Mouse (Mus musculus) megakaryocyte, embryonic 14.5 days (primary cell): ENCODE results near the gene Arhgap25. TPM values are rescaled to one million over a fixed set of nuclear protein-coding genes. Genes with fewer than 3 reads are reported as not detected.

Experiments used
- H3K27me3 ChIP-seq: replicated peaks from 2 replicates; pipeline ENCODE3; 2012; ENCODE audit warnings: inconsistent platforms
- H3K36me3 ChIP-seq: replicated peaks from 2 replicates; pipeline ENCODE3; 2012; ENCODE audit warnings: low read length, inconsistent platforms, mixed read lengths
- H3K4me1 ChIP-seq: 2 replicates; pipeline ENCODE4 v1.6.1; 2012; ENCODE audit warnings: inconsistent platforms
- H3K4me3 ChIP-seq: replicated peaks from 2 replicates; pipeline ENCODE3; 2012; ENCODE audit warnings: moderate library complexity, mild to moderate bottlenecking, inconsistent platforms
- H3K9me3 ChIP-seq: 2 replicates; pipeline ENCODE4 v1.6.1; 2012; ENCODE audit warnings: inconsistent platforms
- FLI1 ChIP-seq: IDR thresholded peaks from 2 replicates; pipeline ENCODE4 v1.6.1; 2012; ENCODE audit warnings: low read length, inconsistent platforms, mixed read lengths
- GATA1 ChIP-seq: IDR thresholded peaks from 3 replicates; pipeline ENCODE4 v1.6.1; 2012; ENCODE audit warnings: mixed read lengths, low read length, inconsistent platforms, borderline replicate concordance
- polyA plus RNA-seq: library from polyadenylated mRNA; stranded (reverse); fragments of >175 nt; gene quantifications from 2 replicates; pipeline ENCODE4 v1.2.3, GENCODE M21; 2012; ENCODE audit warnings: low replicate concordance; ENCODE audit not compliant: insufficient read depth

The Arhgap25 gene
- polyA plus RNA-seq, 1 experiment = 8.3 TPM

- Histone ChIP-seq H3K4me3 (no peak overlapping the region), H3K9me3 (0 out of 2 replicates have a peak, but pooled peaks cover 4% of the 10 kb centered on the region), H3K4me1 (peaks cover 46% of the 10 kb centered on the region), H3K27me3 (no peaks in the 10 kb centered on the region), H3K36me3 (peaks cover 4% of the 10 kb centered on the region)
- no peak for TF ChIP-seq GATA1
- TF ChIP-seq FLI1 = no peak
These were observed 22.1 kb downstream of the Arhgap25 start for GRCm38 (mm10) chr6:87510999-87511398.

- peaks cover 44% of the 10 kb centered on the region for H3K4me1 ChIP-seq
These were observed 23.3 kb downstream of the Arhgap25 start for GRCm38 (mm10) chr6:87509806-87510205.

GRCm38 (mm10) chr6:87504875-87505274 lies 28.2 kb downstream of the Arhgap25 start:
- TF ChIP-seq FLI1 (no peak), GATA1 (no peak)
- Histone ChIP-seq H3K4me1 (peaks cover 55% of the 10 kb centered on the region), H3K36me3 (peaks cover 2% of the 10 kb centered on the region), H3K4me3 (no peak overlapping the region), H3K9me3 (0 out of 2 replicates have a peak, but pooled peaks cover 3% of the 10 kb centered on the region), H3K27me3 (no peaks in the 10 kb centered on the region)

More at GRCm38 (mm10) chr6:87509806-87510205, 23.3 kb downstream of the Arhgap25 start:
- Histone ChIP-seq H3K27me3 (no peaks in the 10 kb centered on the region), H3K9me3 (0 out of 2 replicates have a peak, but pooled peaks cover 7% of the 10 kb centered on the region), H3K4me3 (no peak overlapping the region), H3K36me3 (peaks cover 6% of the 10 kb centered on the region)
- TF ChIP-seq GATA1 (no peak), FLI1 (no peak)

- peaks cover 2% of the 10 kb centered on the region for H3K36me3 ChIP-seq
- no peak overlapping the region for H3K4me3 ChIP-seq
- H3K9me3 ChIP-seq = 0 out of 2 replicates have a peak, but pooled peaks cover 3% of the 10 kb centered on the region
- H3K27me3 ChIP-seq = no peaks in the 10 kb centered on the region
- H3K4me1 ChIP-seq = peaks cover 64% of the 10 kb centered on the region
- no peak for TF ChIP-seq FLI1
- no peak for TF ChIP-seq GATA1
These were observed 29.1 kb downstream of the Arhgap25 start for GRCm38 (mm10) chr6:87503976-87504375.

- Histone ChIP-seq H3K27me3 (no peaks in the 10 kb centered on the region), H3K9me3 (0 out of 2 replicates have a peak, but pooled peaks cover 3% of the 10 kb centered on the region), H3K36me3 (peaks cover 4% of the 10 kb centered on the region), H3K4me3 (peak overlapping the region; percentile 85), H3K4me1 (peaks cover 68% of the 10 kb centered on the region)
- TF ChIP-seq FLI1 (no peak), GATA1 (no peak)
These were observed 29.5 kb downstream of the Arhgap25 start for GRCm38 (mm10) chr6:87503536-87503935.

- H3K4me1 ChIP-seq = peaks cover 74% of the 10 kb centered on the region
- no peaks in the 10 kb centered on the region for H3K27me3 ChIP-seq
- peaks cover 4% of the 10 kb centered on the region for H3K36me3 ChIP-seq
- H3K9me3 ChIP-seq = 0 out of 2 replicates have a peak, but pooled peaks cover 3% of the 10 kb centered on the region
- peak overlapping the region; percentile 85 for H3K4me3 ChIP-seq
- TF ChIP-seq FLI1 (no peak), GATA1 (no peak; the same call in 2 of the 3 replicates)
These were observed 30.2 kb downstream of the Arhgap25 start for GRCm38 (mm10) chr6:87502831-87503286.

GRCm38 (mm10) chr6:87502411-87502810 lies 30.6 kb downstream of the Arhgap25 start:
- TF ChIP-seq GATA1 = no peak
- no peak for TF ChIP-seq FLI1
- Histone ChIP-seq H3K36me3 (peaks cover 4% of the 10 kb centered on the region), H3K4me1 (peaks cover 79% of the 10 kb centered on the region), H3K9me3 (0 out of 2 replicates have a peak, but pooled peaks cover 3% of the 10 kb centered on the region), H3K4me3 (peak overlapping the region; percentile 85), H3K27me3 (no peaks in the 10 kb centered on the region)

- Histone ChIP-seq H3K9me3 (0 out of 2 replicates have a peak, but pooled peaks cover under 1% of the 10 kb centered on the region), H3K27me3 (no peaks in the 10 kb centered on the region), H3K4me3 (no peak overlapping the region), H3K4me1 (peaks cover 94% of the 10 kb centered on the region), H3K36me3 (peaks cover 2% of the 10 kb centered on the region)
- TF ChIP-seq GATA1 = no peak
- no peak for TF ChIP-seq FLI1
These were observed 32.4 kb downstream of the Arhgap25 start for GRCm38 (mm10) chr6:87500696-87501095.

- Histone ChIP-seq H3K4me3 (no peak overlapping the region), H3K4me1 (peaks cover 98% of the 10 kb centered on the region), H3K9me3 (no peaks in the 10 kb centered on the region), H3K36me3 (peaks cover 2% of the 10 kb centered on the region), H3K27me3 (no peaks in the 10 kb centered on the region)
- TF ChIP-seq GATA1 (no peak), FLI1 (no peak)
These were observed 33.3 kb downstream of the Arhgap25 start for GRCm38 (mm10) chr6:87499791-87500190.

GRCm38 (mm10) chr6:87496143-87496542 lies 36.9 kb downstream of the Arhgap25 start:
- peak; percentile 80 for TF ChIP-seq FLI1
- TF ChIP-seq GATA1 = peak; percentile 17; the same call in 1 of the 3 replicates
- no peaks in the 10 kb centered on the region for H3K27me3 ChIP-seq
- H3K4me3 ChIP-seq = peak overlapping the region; percentile 91
- H3K9me3 ChIP-seq = no peaks in the 10 kb centered on the region
- H3K4me1 ChIP-seq = peaks cover 95% of the 10 kb centered on the region
- peaks cover 23% of the 10 kb centered on the region for H3K36me3 ChIP-seq

- peaks cover 84% of the 10 kb centered on the region for H3K4me1 ChIP-seq
- no peak for TF ChIP-seq FLI1
- TF ChIP-seq GATA1 = no peak
- no peaks in the 10 kb centered on the region for H3K27me3 ChIP-seq
- H3K9me3 ChIP-seq = no peaks in the 10 kb centered on the region
- peaks cover 41% of the 10 kb centered on the region for H3K36me3 ChIP-seq
- H3K4me3 ChIP-seq = peak overlapping the region; percentile 91
These were observed 38.7 kb downstream of the Arhgap25 start for GRCm38 (mm10) chr6:87494339-87494738.
